Mouse (Mus musculus) heart, embryonic 16.5 days (tissue): ENCODE results near the gene Rps6kl1. TPM values are rescaled to one million over a fixed set of nuclear protein-coding genes. Genes with fewer than 3 reads are reported as not detected.
A peak's percentile ranks its signal among the peaks of the same experiment; 100 is the strongest.

ENCODE experiments used
- ATAC-seq: fragments of 200-750 bp; cut with Nextera tagmentation; replicated peaks from 2 replicates; pipeline ENCODE4 v1.8.0; 2017; ENCODE audit warnings: moderate number of reproducible peaks; ENCODE audit not compliant: insufficient read depth, low FRiP score; ENCODE audit errors: extremely low read depth
- H3K27ac ChIP-seq: fragments of 300-500 bp; sonication (generic); 2 replicates; pipeline ENCODE4 v1.5.1; 2014; ENCODE audit warnings: mild to moderate bottlenecking, low read length, control low read depth, moderate library complexity
- H3K27me3 ChIP-seq: fragments of 300-500 bp; sonication (generic); 2 replicates; pipeline ENCODE4 v1.6.1; 2014; ENCODE audit warnings: low read length, mixed read lengths; ENCODE audit not compliant: control insufficient read depth, insufficient read depth
- H3K36me3 ChIP-seq: fragments of 300-500 bp; sonication (generic); 2 replicates; pipeline ENCODE4 v1.6.1; 2014; ENCODE audit not compliant: control insufficient read depth, insufficient read depth
- H3K4me1 ChIP-seq: fragments of 300-500 bp; sonication (generic); 2 replicates; pipeline ENCODE4 v1.6.1; 2014; ENCODE audit warnings: low read length, mixed read lengths; ENCODE audit not compliant: control insufficient read depth, insufficient read depth
- H3K4me2 ChIP-seq: fragments of 300-500 bp; sonication (generic); 2 replicates; pipeline ENCODE4 v1.6.1; 2014; ENCODE audit warnings: low read depth, mild to moderate bottlenecking, control low read depth, low read length
- H3K4me3 ChIP-seq: fragments of 300-500 bp; sonication (generic); 2 replicates; pipeline ENCODE4 v1.5.1; 2014; ENCODE audit warnings: mild to moderate bottlenecking, control low read depth, low read length
- H3K9ac ChIP-seq: fragments of 300-500 bp; sonication (generic); 2 replicates; pipeline ENCODE4 v1.6.1; 2014; ENCODE audit warnings: low read length, control low read depth
- H3K9me3 ChIP-seq: fragments of 300-500 bp; sonication (generic); replicated peaks from 2 replicates; pipeline ENCODE4 v1.6.1; 2016; ENCODE audit warnings: low read length; ENCODE audit not compliant: control insufficient read depth
- WGBS: fragments of 180-500 bp; shearing (Covaris S2); extraction: QIAGEN DNeasy Blood & Tissue Kit; methylation state at CpG from one replicate; pipeline ENCODE4 v1.1.7; 2014; 5-methylcytosine and 5-hydroxymethylcytosine counted together
- polyA plus RNA-seq: library from polyadenylated mRNA; unstranded; fragments of >200 nt; fragmentation: Nextera tagmentation; extraction: Ambion mirVana; gene quantifications from 2 replicates; pipeline ENCODE4 v1.2.1, GENCODE M21; 2015

Rps6kl1 gene
- polyA plus RNA-seq, 1 experiment from 2014 or later, result 2.5 TPM

- 82% methylated on average over 10 of the region's 10 CpGs for WGBS
- Histone ChIP-seq H3K27ac (no peak within 1 kb of the TSS), H3K36me3 (no peaks in the 10 kb centered on the region), H3K4me2 (peak within 1 kb of the TSS; percentile 71), H3K27me3 (0 out of 2 replicates have a peak, but pooled peaks cover 5% of the 10 kb centered on the region), H3K9me3 (no peaks in the 10 kb centered on the region), H3K4me1 (peaks cover 43% of the 10 kb centered on the region), H3K9ac (peak within 1 kb of the TSS; percentile 53), H3K4me3 (peak within 1 kb of the TSS; percentile 53)
- ATAC-seq, result no peak
Observed at GRCm38 (mm10) chr12:85177740-85178239, 26.7 kb upstream of the Rps6kl1 start, which contains the start of gene Pgf. Gene Pgf (minus strand): TSS chr12:85177790.

DNA sequence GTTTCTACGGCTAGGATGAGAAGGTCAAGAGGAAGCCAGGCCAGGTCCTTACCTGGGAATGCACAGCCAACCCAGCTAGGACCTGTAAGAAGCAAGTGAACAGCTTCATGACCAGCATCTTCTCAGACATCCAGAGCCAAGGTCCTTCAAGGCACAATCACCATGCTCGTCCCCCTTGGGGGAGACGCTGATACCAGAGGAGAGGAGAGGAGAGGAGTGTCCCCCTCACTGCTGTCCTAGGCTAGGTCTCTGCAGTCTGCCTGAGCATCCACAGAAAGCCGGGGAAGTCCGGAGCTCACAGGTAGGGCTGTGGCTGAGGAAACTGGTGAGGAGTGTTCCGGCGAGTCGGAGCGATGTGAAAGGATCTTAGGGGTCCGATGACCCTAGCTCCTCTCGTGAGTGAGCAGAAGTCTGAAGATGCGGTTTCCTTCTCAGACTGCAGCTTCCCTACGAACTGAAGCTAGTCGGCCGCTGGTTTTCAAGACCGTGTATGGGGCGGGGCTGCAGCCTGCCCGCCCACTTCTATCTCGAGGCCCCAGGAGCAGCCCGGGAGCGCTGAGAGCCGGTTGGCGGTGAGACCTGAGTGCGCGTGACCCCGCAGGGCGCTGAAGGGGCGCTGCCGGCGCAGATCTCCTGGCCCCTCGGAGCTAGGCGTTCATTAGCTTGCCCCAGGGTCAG lies 25.9 kb upstream of the Rps6kl1 start:
- 2% methylated on average over 32 of the region's 32 CpGs for WGBS
- ATAC-seq, result 0 out of 2 replicates have a peak, but pooled peaks have one; percentile 34
- Histone ChIP-seq H3K27me3 (0 out of 2 replicates have a peak, but pooled peaks cover 3% of the 10 kb centered on the region), H3K4me1 (peaks cover 39% of the 10 kb centered on the region), H3K4me3 (peak overlapping the region; percentile 53), H3K36me3 (no peaks in the 10 kb centered on the region), H3K4me2 (peak overlapping the region; percentile 71), H3K9ac (peak overlapping the region; percentile 53), H3K27ac (no peak overlapping the region), H3K9me3 (no peaks in the 10 kb centered on the region)

DNA sequence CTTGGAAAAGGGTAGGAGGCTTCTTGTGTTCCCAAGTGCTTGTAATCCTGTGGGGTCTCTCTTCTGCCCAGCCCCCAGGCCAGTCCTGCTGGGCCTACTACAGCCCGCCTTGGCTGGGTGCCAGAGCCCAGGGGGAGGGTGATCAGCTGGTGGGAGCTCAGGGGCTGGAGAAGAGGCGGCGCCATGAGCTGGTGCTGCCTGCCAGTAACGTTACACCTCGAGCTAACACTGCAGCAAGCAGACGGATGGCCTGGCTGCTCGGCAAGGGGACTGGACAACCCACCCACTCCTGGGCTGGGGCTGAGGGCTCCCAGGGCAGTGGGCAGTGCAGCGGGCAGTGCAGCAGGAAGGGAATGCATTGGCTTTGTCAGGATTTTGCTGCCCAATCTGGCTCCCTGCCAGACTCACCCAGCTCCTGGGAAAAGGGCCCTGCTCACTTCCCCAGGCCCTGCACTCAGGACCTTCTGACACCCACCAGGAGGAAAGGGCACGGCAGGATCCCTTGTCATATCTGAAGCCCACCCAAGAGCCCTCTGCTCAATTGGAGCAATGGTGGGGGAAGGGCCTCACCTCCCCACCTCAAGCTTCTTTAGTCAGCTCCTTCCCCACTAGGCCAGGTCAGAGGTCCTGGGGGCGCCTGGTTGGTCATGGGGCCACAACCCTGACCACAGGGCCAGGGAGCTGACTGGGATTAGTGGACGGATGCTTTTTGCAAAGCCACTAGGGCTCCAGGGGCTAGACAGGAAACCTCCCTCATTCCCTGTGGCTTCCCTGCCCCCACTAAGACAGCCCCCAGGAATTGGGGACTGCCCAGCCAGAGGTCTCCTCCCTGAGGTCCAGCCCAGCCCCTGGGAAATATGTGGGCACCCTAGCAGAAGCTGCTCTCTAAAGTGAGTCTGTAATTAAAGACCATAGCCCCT lies 25.1 kb upstream of the Rps6kl1 start:
- H3K9ac ChIP-seq, result peak overlapping the region; percentile 53
- H3K4me1 ChIP-seq, result peaks cover 32% of the 10 kb centered on the region
- no peaks in the 10 kb centered on the region for H3K9me3 ChIP-seq
- no peaks in the 10 kb centered on the region for H3K36me3 ChIP-seq
- peak overlapping the region; percentile 71 for H3K4me2 ChIP-seq
- 0 out of 2 replicates have a peak overlapping the region, but pooled peaks have one; percentile 11 for H3K27ac ChIP-seq
- ATAC-seq, result peak; percentile 65
- H3K4me3 ChIP-seq, result peak overlapping the region; percentile 53
- 0 out of 2 replicates have a peak, but pooled peaks cover 3% of the 10 kb centered on the region for H3K27me3 ChIP-seq
- 16% methylated on average over 11 of the region's 11 CpGs for WGBS

DNA sequence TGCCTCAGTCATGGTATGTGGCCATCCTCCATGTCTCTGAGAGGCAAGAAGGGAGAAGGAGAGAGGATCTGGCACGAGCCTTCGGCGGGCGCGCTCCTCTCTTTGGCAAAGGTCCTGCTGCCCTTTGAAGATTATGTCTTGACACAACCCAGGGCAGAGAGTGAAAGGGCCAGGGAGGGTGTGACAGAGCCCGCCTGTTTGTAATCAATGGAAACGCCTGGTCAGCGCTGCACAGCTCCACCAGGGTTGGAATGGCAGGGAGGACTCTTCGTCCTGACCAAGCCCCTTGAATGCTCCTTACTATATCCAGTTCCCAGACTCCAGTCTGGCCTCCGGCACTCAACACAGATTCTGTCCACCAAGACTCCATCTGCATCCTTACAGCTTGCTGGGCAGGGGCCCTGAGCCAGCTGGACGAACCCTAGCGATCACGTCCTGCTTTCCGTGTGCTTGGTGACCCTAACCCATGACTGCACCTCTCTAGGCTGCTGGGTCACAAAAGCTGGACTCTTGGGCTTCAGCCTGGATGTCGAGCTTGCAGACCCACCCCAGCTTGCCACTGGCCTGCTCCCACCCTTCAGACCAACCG lies 24.1 kb upstream of the Rps6kl1 start:
- peaks cover 40% of the 10 kb centered on the region for H3K4me1 ChIP-seq
- peak overlapping the region; percentile 71 for H3K4me2 ChIP-seq
- H3K27ac ChIP-seq, result peak overlapping the region; percentile 11
- 38% methylated on average over 16 of the region's 16 CpGs for WGBS
- H3K4me3 ChIP-seq, result peak overlapping the region; percentile 53
- peak overlapping the region; percentile 53 for H3K9ac ChIP-seq
- H3K36me3 ChIP-seq, result no peaks in the 10 kb centered on the region
- no peaks in the 10 kb centered on the region for H3K9me3 ChIP-seq
- 0 out of 2 replicates have a peak, but pooled peaks cover 3% of the 10 kb centered on the region for H3K27me3 ChIP-seq
- 0 out of 2 replicates have a peak, but pooled peaks have one; percentile 20 for ATAC-seq

DNA sequence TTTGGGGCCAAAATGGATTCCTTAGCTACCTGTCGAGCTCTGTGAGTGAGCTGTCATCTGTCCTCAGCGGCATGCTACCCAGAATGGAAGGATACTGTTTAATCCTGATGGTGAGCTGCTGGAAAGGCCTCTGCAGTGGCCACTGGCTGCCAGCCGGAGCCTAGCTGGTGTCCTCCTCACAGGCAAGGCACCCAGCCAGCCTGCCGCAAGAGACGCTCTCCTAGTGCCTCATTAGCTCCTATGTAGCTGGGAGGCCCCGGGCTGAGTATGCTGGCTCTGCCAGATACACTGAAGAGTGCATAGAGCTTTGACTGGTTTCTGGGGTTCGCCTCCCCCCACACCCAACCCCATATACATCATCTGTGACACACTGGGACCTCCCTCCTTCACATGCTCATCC lies 23.0 kb upstream of the Rps6kl1 start:
- Histone ChIP-seq H3K4me1 (peaks cover 50% of the 10 kb centered on the region), H3K27me3 (0 out of 2 replicates have a peak, but pooled peaks cover 3% of the 10 kb centered on the region), H3K9me3 (no peaks in the 10 kb centered on the region), H3K4me3 (no peak overlapping the region), H3K9ac (no peak overlapping the region), H3K27ac (no peak overlapping the region), H3K4me2 (no peak overlapping the region), H3K36me3 (no peaks in the 10 kb centered on the region)
- WGBS, result 64% methylated on average over 7 of the region's 7 CpGs
- ATAC-seq, result no peak

DNA sequence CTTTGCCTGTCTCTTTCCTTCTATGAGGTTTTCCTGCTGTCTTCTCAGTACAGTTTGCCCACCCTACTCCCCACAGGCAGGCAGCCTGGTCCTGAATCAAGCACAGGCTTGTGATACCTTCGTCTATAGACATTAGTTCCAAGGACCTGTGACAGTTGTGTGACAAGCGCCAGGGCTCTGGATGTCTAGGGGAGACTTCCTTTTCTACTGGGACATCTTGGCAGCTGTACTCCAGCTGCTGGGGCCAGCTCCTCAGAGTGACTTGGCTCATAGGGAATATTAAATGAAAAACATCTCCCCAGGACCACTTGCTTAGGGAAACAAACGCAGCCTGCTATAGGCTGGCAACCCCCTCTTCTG lies 19.9 kb upstream of the Rps6kl1 start:
- Histone ChIP-seq H3K4me1 (peaks cover 34% of the 10 kb centered on the region), H3K4me3 (no peak overlapping the region), H3K27ac (no peak overlapping the region), H3K36me3 (0 out of 2 replicates have a peak, but pooled peaks cover 2% of the 10 kb centered on the region), H3K27me3 (no peaks in the 10 kb centered on the region), H3K9me3 (no peaks in the 10 kb centered on the region), H3K4me2 (no peak overlapping the region), H3K9ac (no peak overlapping the region)
- no peak for ATAC-seq
- 69% methylated on average over 3 of the region's 3 CpGs for WGBS

GRCm38 (mm10) chr12:85170284-85170947 lies 19.4 kb upstream of the Rps6kl1 start:
- peak; percentile 21; the same call in 1 of the 2 replicates for ATAC-seq
- H3K27me3 ChIP-seq, result no peaks in the 10 kb centered on the region
- H3K9ac ChIP-seq, result no peak overlapping the region
- 72% methylated on average over 11 of the region's 11 CpGs for WGBS
- peaks cover 29% of the 10 kb centered on the region for H3K4me1 ChIP-seq
- no peak overlapping the region for H3K4me3 ChIP-seq
- no peaks in the 10 kb centered on the region for H3K9me3 ChIP-seq
- 0 out of 2 replicates have a peak, but pooled peaks cover 2% of the 10 kb centered on the region for H3K36me3 ChIP-seq
- no peak overlapping the region for H3K27ac ChIP-seq
- H3K4me2 ChIP-seq, result no peak overlapping the region

DNA sequence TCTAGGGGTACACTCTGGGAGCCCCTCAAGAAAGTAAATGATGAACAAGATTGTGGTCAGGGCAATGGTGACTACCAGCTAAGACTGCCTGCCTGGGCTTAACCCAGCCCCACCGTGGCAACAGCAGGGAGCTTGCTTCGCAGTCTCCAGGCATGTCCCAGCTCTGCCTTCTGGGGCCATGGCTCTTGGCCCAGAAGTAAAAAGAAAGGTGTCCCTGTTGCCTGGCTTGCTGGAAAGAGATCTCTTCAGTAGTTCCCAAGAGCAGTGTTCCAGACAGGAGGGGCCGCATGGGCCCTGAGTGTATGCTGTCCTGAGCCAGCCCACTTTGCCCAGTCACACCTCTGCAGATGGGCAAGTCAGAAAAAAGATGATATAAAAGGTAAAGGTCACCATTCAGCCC lies 18.8 kb upstream of the Rps6kl1 start:
- no peak for ATAC-seq
- Histone ChIP-seq H3K4me3 (no peak overlapping the region), H3K4me1 (peaks cover 24% of the 10 kb centered on the region), H3K9me3 (no peaks in the 10 kb centered on the region), H3K27ac (no peak overlapping the region), H3K9ac (no peak overlapping the region), H3K36me3 (0 out of 2 replicates have a peak, but pooled peaks cover 2% of the 10 kb centered on the region), H3K27me3 (no peaks in the 10 kb centered on the region), H3K4me2 (peak overlapping the region; percentile 52)
- WGBS, result 60% methylated on average over 3 of the region's 3 CpGs
